Mouse (Mus musculus) brown adipose tissue, adult 24 weeks (tissue): ENCODE results near the gene Slc39a8. TPM values are rescaled to one million over a fixed set of nuclear protein-coding genes. Genes with fewer than 3 reads are reported as not detected.

Experiments
- H3K27ac ChIP-seq: fragments of 200-500 bp; replicated peaks from 2 replicates; pipeline ENCODE4 v1.5.1; 2012; ENCODE audit warnings: low read depth, mild to moderate bottlenecking, low read length
- H3K4me1 ChIP-seq: fragments of 200-500 bp; 2 replicates; pipeline ENCODE4 v1.6.1; 2012; ENCODE audit warnings: low read length, mixed read lengths; ENCODE audit not compliant: control insufficient read depth, insufficient read depth, insufficient read length
- H3K4me3 ChIP-seq: fragments of 200-500 bp; 2 replicates; pipeline ENCODE4 v1.5.1; 2012; ENCODE audit warnings: low read depth, mild to moderate bottlenecking, low read length, moderate library complexity; ENCODE audit not compliant: insufficient read depth
- polyA plus RNA-seq: library from polyadenylated mRNA; stranded (reverse); fragments of >200 nt; gene quantifications from 2 replicates; pipeline ENCODE4 v1.2.4, GENCODE M21; 2012; ENCODE audit not compliant: missing spikeins, insufficient read depth, insufficient read length

The Slc39a8 gene
- polyA plus RNA-seq, 1 experiment: 2.9 TPM

- H3K27ac ChIP-seq: no peak overlapping the region
These were observed 101.7 kb downstream of the Slc39a8 start for GRCm38 (mm10) chr3:135926729-135927128.

GRCm38 (mm10) chr3:135928184-135928583 lies 103.1 kb downstream of the Slc39a8 start:
- Histone ChIP-seq H3K4me3 (no peak overlapping the region), H3K4me1 (no peaks in the 10 kb centered on the region), H3K27ac (no peak overlapping the region)

More at GRCm38 (mm10) chr3:135926729-135927128, 101.7 kb downstream of the Slc39a8 start:
- Histone ChIP-seq H3K4me1 (no peaks in the 10 kb centered on the region), H3K4me3 (no peak overlapping the region)

GRCm38 (mm10) chr3:135937455-135937854 lies 112.4 kb downstream of the Slc39a8 start:
- Histone ChIP-seq H3K4me1 (no peaks in the 10 kb centered on the region), H3K27ac (no peak overlapping the region), H3K4me3 (no peak overlapping the region)

Other genes with a start within 250 kb of the Slc39a8 start
- 15.7 and 23.0 TPM in 2 replicates for gene Nfkb1, start 133.7 kb upstream of the Slc39a8 start, polyA plus RNA-seq